Mouse (Mus musculus) gastrocnemius, adult 2 months (tissue): ENCODE data around the gene Qk. TPM values are rescaled to one million over a fixed set of nuclear protein-coding genes. Genes with fewer than 3 reads are reported as not detected.
A peak's percentile ranks its signal among the peaks of the same experiment; 100 is the strongest.

Experiments
- DNase-seq: peaks from one replicate; pipeline ENCODE4 v3.0.0; 2022
- H3K27ac ChIP-seq: fragments of 200-600 bp; 2 replicates; pipeline ENCODE4 v1.8.1; 2022; ENCODE audit warnings: mild to moderate bottlenecking
- H3K4me3 ChIP-seq: fragments of 200-600 bp; 2 replicates; pipeline ENCODE4 v1.8.1; 2022; ENCODE audit warnings: mild to moderate bottlenecking, moderate library complexity
- CTCF ChIP-seq: fragments of 200-600 bp; IDR thresholded peaks from 2 replicates; pipeline ENCODE4 v1.8.1; 2022; ENCODE audit warnings: antibody characterized with exemption, mild to moderate bottlenecking, moderate library complexity
- intact Hi-C: fragments of 180-260 bp; cut with DNase I; formaldehyde crosslinking; loops from one replicate; pipeline ENCODE4 v1.15.1; 2025
- total RNA-seq, 2 experiments: library from RNA; stranded (reverse); gene quantifications; 2 replicates each; pipeline ENCODE4 v1.2.3; 2021

Qk gene
- total RNA-seq, 2 experiments from 2014 or later: 236 to 397 TPM

- no peak for DNase-seq
- no peak for TF ChIP-seq CTCF
- peak overlapping the region; percentile 97 for H3K27ac ChIP-seq
- H3K4me3 ChIP-seq: peak overlapping the region; percentile 98
- intact Hi-C loops: loop anchor here (2.0 kb wide), 1 partner anchor 68 kb away; no protein-coding TSS in a partner anchor
Measured at GRCm38 (mm10) chr17:10321092-10321491, 1.4 kb upstream of the Qk start.

DNA sequence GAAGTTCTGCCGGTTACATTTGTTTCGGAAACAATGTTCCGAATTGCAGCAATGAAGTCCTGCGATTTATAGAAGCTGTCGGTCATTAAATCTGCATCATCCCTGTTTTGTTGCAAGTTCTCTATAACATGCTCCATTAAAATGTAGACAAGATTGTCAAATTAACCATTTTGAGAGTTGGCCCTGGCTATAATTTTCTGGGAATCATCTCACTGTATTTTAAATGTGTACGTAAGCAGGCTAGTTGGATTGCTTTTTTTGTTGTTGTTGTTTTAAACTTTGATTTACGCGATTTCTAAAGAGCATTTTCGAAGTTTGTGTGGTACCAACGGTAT lies 769 bp upstream of the Qk start:
- TF ChIP-seq CTCF: no peak
- Histone ChIP-seq H3K27ac (peak overlapping the region; percentile 97), H3K4me3 (peak overlapping the region; percentile 98)
- intact Hi-C loops: loop anchor here (2.0 kb wide), 1 partner anchor 68 kb away; no protein-coding TSS in a partner anchor
- DNase-seq: no peak

- TF ChIP-seq CTCF: no peak
- no peak for DNase-seq
- intact Hi-C loops: loop anchor here (2.0 to 10.0 kb wide), 3 partner anchors 125 to 225 kb away; no protein-coding TSS in a partner anchor
- H3K4me3 ChIP-seq: peak overlapping the region; percentile 98
- peak overlapping the region; percentile 97 for H3K27ac ChIP-seq
Measured at GRCm38 (mm10) chr17:10319431-10319684, 296 bp downstream of the Qk start.

DNA sequence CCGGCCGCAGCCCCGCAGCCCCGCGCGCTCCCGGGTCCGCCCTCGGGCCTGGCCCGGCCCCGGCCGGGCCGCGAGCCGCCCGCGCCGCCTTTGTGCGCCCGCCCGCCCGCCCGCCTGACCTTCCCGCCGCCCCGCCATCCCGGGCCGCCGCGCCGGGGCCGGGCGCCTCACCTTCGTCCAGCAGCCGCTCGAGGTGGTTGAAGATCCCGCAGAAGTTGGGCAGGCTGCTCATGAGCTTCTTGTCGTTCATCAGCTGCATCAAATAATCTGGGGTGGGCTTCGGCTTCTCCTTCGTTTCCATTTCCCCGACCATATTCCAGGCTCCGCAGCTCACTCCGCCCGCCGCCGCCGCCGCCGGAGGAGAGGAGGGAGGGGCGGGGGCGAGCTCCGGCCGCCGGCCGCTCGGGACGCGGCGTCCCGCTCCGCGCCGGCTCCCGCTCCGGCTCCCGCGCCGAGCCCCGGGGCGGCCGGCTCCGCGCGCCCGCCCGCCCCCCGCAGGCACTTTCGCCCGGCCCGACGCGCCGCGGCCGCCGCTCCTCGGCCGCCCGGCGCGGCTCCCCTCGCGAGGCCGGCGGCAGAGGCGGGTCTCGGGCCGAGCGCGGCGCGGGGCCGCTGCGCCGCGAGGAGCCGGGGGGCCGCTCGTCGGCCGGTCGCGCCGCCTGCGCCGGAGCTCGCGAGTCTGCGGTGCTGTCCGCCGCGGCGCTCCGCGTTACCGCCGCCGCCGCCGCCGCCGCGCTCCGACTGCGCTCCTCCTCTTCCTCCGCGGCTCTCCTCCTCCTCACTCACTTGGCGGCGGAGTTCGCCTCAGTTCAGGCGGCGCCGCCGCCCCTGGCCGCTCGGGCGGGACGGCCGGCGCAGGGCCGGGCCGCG lies 858 bp downstream of the Qk start:
- peak overlapping the region; percentile 97 for H3K27ac ChIP-seq
- TF ChIP-seq CTCF: no peak
- H3K4me3 ChIP-seq: peak overlapping the region; percentile 98
- DNase-seq: peak; percentile 91
- intact Hi-C loops: loop anchor here (2.0 to 10.0 kb wide), 3 partner anchors 124 to 224 kb away; no protein-coding TSS in a partner anchor

- peak overlapping the region; percentile 98 for H3K4me3 ChIP-seq
- TF ChIP-seq CTCF: no peak; the same call in 1 of the 2 replicates
- intact Hi-C loops: loop anchor here (1.0 to 10.0 kb wide), 6 partner anchors 123 to 562 kb away; no protein-coding TSS in a partner anchor
- peak; percentile 81 for DNase-seq
- H3K27ac ChIP-seq: peak overlapping the region; percentile 97
Measured at GRCm38 (mm10) chr17:10317981-10318551, 1.6 kb downstream of the Qk start.

GRCm38 (mm10) chr17:10317186-10317585 lies 2.5 kb downstream of the Qk start:
- H3K27ac ChIP-seq: peak overlapping the region; percentile 97
- peak overlapping the region; percentile 98 for H3K4me3 ChIP-seq
- DNase-seq: no peak
- intact Hi-C loops: loop anchor here (1.0 to 10.0 kb wide), 5 partner anchors 122 to 561 kb away; no protein-coding TSS in a partner anchor
- TF ChIP-seq CTCF: peak; percentile 71

DNA sequence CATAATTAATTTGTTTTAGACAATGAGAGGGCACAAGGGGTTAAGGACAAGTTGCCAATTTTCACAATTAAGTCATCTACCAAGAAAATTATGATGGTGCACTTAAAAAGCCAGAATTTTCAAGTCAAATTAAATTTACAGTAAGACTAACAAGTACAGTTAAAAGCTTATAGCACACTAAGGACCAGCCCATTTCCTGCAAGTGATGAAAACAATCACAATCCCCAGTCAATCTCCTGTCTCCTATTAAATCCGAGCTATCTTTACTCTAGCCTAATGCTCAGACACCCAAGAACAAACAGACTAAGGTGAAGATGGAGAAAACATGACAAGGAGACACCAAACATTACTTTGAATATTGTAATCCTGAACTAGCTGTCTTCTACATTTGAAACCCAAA lies 3.2 kb downstream of the Qk start:
- Histone ChIP-seq H3K4me3 (peak overlapping the region; percentile 98), H3K27ac (peak overlapping the region; percentile 97)
- TF ChIP-seq CTCF: no peak
- no peak for DNase-seq
- intact Hi-C loops: loop anchor here (2.0 to 10.0 kb wide), 4 partner anchors 122 to 422 kb away; no protein-coding TSS in a partner anchor

DNA sequence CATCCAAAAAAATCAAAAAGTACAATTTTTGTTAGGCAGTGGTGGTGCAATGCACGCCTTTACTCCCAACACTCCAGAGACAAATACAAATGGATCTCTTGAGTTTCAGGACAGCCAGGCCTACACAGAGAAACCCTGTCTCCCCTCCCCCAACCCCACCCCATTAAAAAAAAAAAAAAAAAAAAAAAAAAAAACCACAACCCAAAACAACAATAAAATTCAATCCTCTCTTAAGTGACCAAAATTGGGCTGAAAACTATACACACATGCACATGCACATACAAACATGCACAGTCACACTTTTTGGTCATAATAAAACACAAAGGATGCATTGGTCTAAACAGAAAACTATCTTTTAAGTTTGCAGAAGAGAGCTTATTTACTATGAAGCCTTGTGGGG lies 9.6 kb downstream of the Qk start:
- H3K4me3 ChIP-seq: peak overlapping the region; percentile 98
- intact Hi-C loops: loop anchor here (5.0 to 10.0 kb wide), 2 partner anchors 88 to 115 kb away; no protein-coding TSS in a partner anchor

DNA sequence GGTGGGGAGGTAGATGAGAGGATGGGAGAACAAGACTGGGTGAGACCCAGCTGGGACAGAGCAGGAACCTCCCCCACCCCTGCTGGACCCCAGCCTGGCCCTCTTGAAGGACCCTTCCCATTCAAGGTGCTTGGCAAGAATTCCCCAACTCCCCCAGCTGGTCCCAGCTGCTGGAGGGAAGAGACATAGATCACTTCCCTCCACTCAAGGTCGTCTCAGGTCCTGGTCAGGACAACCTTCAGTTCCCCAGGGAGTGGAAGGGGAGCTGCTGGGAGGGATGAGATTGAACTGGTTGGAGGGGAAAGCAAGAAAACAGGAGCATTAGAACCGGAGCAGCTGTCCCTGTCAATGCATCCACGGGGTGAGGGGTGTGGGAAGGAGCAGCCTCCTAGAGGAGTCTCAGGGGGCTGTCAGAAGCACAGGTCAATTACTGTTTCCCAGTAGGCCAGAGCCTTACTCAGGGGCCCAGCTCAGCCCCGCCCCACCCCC lies 10.5 kb downstream of the Qk start:
- TF ChIP-seq CTCF: no peak
- peak overlapping the region; percentile 98 for H3K4me3 ChIP-seq
- intact Hi-C loops: no loop called here
- H3K27ac ChIP-seq: peak overlapping the region; percentile 97
- peak; percentile 45 for DNase-seq

More for the DNA sequence above, 9.6 kb downstream of the Qk start:
- H3K27ac ChIP-seq: peak overlapping the region; percentile 97
- no peak for TF ChIP-seq CTCF
- no peak for DNase-seq

DNA sequence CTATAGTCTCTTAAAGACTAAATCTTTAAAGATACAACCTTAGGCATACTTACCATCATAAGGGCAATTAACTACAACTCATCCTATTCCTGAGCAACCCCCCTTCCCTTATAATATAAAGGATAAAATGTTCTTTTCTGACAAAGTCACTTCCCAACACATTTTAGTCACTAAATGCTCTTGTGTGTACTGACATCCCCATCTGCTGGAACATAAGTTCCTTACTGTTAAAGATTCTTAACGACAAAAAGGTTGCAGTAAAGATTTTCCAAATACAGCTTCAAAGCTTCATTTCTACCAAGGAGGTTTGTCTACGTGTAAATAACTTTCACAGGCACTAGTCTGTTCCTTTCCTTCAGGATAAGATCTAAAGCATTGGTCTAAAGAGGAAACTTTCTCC lies 13.2 kb downstream of the Qk start:
- TF ChIP-seq CTCF: peak; percentile 20; the same call in 1 of the 2 replicates
- intact Hi-C loops: no loop called here
- H3K27ac ChIP-seq: no peak overlapping the region; the same call in 1 of the 2 replicates
- H3K4me3 ChIP-seq: peak overlapping the region; percentile 8; the same call in 1 of the 2 replicates
- no peak for DNase-seq

- no peak for TF ChIP-seq CTCF
- Histone ChIP-seq H3K4me3 (peak overlapping the region; percentile 17; the same call in 1 of the 2 replicates), H3K27ac (peak overlapping the region; percentile 48)
- no peak for DNase-seq
- intact Hi-C loops: no loop called here
Measured at GRCm38 (mm10) chr17:10304001-10304400, 15.7 kb downstream of the Qk start.

DNA sequence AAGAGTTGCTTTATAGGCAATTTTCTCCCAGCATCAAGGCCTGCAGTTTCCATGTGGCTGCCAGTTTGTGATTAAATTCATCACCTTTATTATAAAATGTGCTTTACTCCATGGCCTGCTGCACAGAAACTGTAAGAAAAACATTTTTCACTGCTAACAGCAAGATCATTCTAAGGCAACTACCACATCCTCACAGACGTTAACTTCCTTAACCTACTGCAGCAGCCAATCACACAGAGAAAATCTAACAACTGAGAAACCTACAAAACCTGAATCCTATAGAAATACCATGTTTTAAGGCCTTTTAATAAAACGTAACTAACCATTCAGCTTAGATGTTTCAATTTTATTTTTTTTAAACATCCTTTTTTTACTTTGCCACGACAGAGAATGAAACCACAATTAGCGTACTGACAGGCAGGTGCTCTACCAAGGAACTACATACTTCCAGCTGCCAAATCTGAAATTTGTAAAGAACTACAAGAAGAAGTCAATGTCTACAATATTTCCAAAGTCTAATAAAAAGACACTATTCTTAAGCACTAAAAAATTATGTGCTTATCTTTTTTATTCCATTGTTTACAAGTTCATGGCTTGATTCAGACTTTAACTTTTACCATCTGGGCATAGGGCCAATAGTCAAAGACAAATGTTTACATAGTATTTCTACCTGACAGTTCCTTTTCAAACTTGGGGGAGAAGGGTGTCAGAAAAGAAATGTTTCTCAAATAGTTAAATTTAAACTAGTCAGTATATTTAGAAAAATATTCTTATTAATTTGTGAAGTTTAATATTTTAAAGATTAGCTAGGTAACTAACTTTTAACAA lies 18.5 kb downstream of the Qk start:
- DNase-seq: no peak
- Histone ChIP-seq H3K27ac (0 out of 2 replicates have a peak overlapping the region, but pooled peaks have one; percentile 25), H3K4me3 (peak overlapping the region; percentile 25)
- no peak for TF ChIP-seq CTCF
- intact Hi-C loops: no loop called here
